Mouse (Mus musculus) liver, embryonic 12.5 days (tissue): ENCODE results near the gene Gtf3c6. TPM values are rescaled to one million over a fixed set of nuclear protein-coding genes. Genes with fewer than 3 reads are reported as not detected.
A peak's percentile ranks its signal among the peaks of the same experiment; 100 is the strongest.
"Not testable (repeated sequence)": the region's sequence is repeated elsewhere in the genome, so short reads cannot be mapped to it uniquely, and the experiment has no call there.

ENCODE experiments used
- ATAC-seq: fragments of 200-750 bp; cut with Nextera tagmentation; 2 replicates; pipeline ENCODE4 v1.8.0; 2017; ENCODE audit warnings: moderate number of reproducible peaks, mild to moderate bottlenecking, moderate library complexity
- H3K27ac ChIP-seq: fragments of 300-500 bp; sonication (generic); 2 replicates; pipeline ENCODE4 v1.5.1; 2016; ENCODE audit warnings: mild to moderate bottlenecking
- H3K27me3 ChIP-seq: fragments of 300-500 bp; sonication (generic); replicated peaks from 2 replicates; pipeline ENCODE4 v1.6.1; 2016; ENCODE audit warnings: mild to moderate bottlenecking, moderate library complexity
- H3K36me3 ChIP-seq: fragments of 300-500 bp; sonication (generic); 2 replicates; pipeline ENCODE4 v1.6.1; 2016; ENCODE audit warnings: mild to moderate bottlenecking, moderate library complexity
- H3K4me1 ChIP-seq: fragments of 300-500 bp; sonication (generic); 2 replicates; pipeline ENCODE4 v1.6.1; 2016
- H3K4me2 ChIP-seq: fragments of 300-500 bp; sonication (generic); 2 replicates; pipeline ENCODE4 v1.6.1; 2016; ENCODE audit warnings: mild to moderate bottlenecking, moderate library complexity
- H3K4me3 ChIP-seq: fragments of 300-500 bp; sonication (generic); 2 replicates; pipeline ENCODE4 v1.5.1; 2016; ENCODE audit warnings: mild to moderate bottlenecking, moderate library complexity
- H3K9ac ChIP-seq: fragments of 300-500 bp; sonication (generic); 2 replicates; pipeline ENCODE4 v1.6.1; 2016; ENCODE audit warnings: mild to moderate bottlenecking, moderate library complexity
- H3K9me3 ChIP-seq: fragments of 300-500 bp; sonication (generic); replicated peaks from 2 replicates; pipeline ENCODE4 v1.6.1; 2016; ENCODE audit warnings: mild to moderate bottlenecking, moderate library complexity
- WGBS: fragments of 180-500 bp; shearing (Covaris S2); methylation state at CpG from one replicate; pipeline ENCODE4 v1.1.7; 2016; ENCODE audit not compliant: insufficient replicate concordance; 5-methylcytosine and 5-hydroxymethylcytosine counted together
- polyA plus RNA-seq: library from polyadenylated mRNA; unstranded; fragments of >200 nt; fragmentation: Nextera tagmentation; extraction: Ambion mirVana; gene quantifications from 2 replicates; pipeline ENCODE4 v1.2.1, GENCODE M21; 2016

Gtf3c6 gene
- 58.3 and 62.7 TPM in 2 replicates for polyA plus RNA-seq

DNA sequence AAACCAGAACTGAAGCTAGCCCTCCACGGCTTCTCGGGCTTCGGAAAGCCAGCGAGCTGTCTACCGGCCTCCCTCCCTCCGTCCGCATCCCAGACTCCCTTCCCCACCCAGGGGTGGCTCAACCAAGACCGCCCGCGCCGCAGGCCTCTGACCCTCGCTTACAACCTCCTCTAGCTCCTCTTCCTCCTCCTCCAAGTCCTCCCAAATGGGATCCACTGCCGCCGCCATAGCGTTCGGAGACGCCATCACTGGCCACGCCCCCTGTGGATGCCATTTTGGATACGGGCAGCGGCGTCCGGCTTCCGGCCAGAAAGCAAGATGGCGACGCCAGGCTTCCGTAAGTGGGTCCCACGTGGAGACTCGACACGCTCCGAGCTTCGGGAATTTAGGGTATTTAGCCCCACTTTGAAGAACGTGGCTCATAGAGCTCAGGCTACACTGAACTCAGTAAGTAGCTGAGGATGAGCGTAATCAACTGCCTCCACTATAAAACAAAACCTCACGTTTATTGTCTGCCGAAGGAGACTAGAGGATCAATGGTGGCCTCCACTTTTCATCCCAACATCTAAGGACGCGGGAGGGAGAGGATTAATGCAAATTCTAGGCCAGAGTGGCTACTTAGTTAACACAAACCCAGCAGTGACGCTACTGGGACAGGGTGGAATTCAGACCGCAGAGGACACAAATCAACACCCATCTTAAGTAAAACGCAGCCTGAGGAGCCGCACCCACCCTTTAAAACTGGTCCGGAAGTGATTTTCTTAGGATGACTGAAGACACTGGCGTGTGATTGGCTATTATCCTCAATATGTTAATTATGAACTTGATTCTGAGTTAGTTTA, at the start of gene Gtf3c6:
Gtf3c6 (minus strand) TSS at position 695 of the 842 bp plus-strand sequence.
- H3K9ac ChIP-seq, result peak within 1 kb of the TSS; percentile 85
- no peaks in the 10 kb centered on the region for H3K9me3 ChIP-seq
- H3K4me2 ChIP-seq, result peak within 1 kb of the TSS; percentile 88
- H3K36me3 ChIP-seq, result peaks cover 26% of the 10 kb centered on the region
- WGBS, result under 1% methylated on average over 43 of the region's 43 CpGs
- H3K27ac ChIP-seq, result peak within 1 kb of the TSS; percentile 94
- ATAC-seq, result peak; percentile 53
- H3K27me3 ChIP-seq, result no peaks in the 10 kb centered on the region
- H3K4me1 ChIP-seq, result peaks cover 31% of the 10 kb centered on the region
- peak within 1 kb of the TSS; percentile 86 for H3K4me3 ChIP-seq

DNA sequence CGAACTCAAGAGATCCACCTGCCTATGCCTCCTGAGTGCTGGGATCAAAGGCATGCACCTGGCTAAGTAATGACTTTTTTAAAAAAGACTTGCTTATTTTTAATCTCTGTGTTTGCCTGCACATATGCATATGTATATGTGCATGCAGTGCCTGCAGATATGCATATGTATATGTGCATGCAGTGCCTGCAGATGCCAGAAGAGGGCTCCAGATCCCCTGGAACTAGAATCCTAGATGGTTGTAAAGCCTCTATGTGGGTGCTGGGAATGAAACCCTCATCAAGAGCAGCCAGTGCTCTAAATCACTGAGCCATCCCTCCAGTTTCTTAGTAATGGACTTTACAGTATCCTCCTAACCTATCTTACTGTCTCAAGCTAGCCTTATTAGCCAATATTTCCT, 48.1 kb upstream of the Gtf3c6 start:
- no peak overlapping the region for H3K4me2 ChIP-seq
- H3K36me3 ChIP-seq, result no peaks in the 10 kb centered on the region
- H3K4me1 ChIP-seq, result peaks cover 19% of the 10 kb centered on the region
- peaks cover 11% of the 10 kb centered on the region for H3K9me3 ChIP-seq
- H3K4me3 ChIP-seq, result no peak overlapping the region
- no peak overlapping the region for H3K27ac ChIP-seq
- ATAC-seq, result no peak
- H3K27me3 ChIP-seq, result no peaks in the 10 kb centered on the region
- 84% methylated on average over 1 of the region's 1 CpGs for WGBS
- no peak overlapping the region for H3K9ac ChIP-seq

DNA sequence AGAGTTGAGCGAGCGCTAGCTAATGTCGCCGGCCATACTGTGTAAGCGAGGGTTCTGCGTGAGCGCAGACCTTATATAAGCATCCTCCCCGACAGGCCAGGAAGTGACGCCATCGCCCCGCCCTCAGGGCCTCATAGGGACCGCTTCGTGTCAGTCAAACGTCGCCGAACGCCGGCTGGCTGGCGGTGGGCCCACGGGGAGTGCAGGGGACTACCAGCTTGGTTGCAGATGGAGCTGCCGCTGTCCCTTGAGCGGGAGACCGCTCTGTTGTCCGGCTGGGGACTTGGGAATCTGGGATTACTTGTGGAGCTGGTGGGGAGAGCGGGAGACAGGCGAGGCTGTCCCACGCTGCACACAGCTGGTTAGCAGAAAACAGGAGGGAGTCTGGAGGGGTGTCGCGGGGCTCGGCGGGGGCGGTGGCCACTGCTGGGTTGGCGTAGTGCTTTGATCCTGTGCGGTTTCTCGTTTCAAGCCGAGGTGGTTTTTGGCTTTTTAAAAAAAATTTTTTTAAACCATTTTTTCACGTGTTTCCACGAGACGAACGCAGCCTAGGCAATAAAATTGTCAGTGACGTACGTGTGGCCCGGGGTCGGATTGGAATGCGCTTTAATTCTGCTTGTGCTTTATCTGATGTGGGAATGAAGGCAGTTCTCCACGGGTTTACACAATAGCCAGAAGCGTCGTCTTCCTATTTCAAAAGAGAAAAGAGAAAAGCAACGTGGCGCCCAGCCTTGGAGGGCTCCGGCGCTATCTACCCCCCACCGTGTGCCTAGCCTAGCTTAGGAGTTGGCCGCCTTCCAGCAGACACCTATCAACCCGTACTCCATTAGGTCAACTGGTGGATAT, 44.5 kb upstream of the Gtf3c6 start, which contains the start of gene Amd1:
Amd1 (minus strand) TSS at position 47 of the 846 bp plus-strand sequence.
- H3K4me1 ChIP-seq, result peaks cover 34% of the 10 kb centered on the region
- ATAC-seq, result peak; percentile 91
- peaks cover 11% of the 10 kb centered on the region for H3K9me3 ChIP-seq
- H3K4me3 ChIP-seq, result peak within 1 kb of the TSS; percentile 91
- no peaks in the 10 kb centered on the region for H3K27me3 ChIP-seq
- peaks cover 22% of the 10 kb centered on the region for H3K36me3 ChIP-seq
- H3K27ac ChIP-seq, result peak within 1 kb of the TSS; percentile 96
- under 1% methylated on average over 55 of the region's 55 CpGs for WGBS
- peak within 1 kb of the TSS; percentile 99 for H3K9ac ChIP-seq
- peak within 1 kb of the TSS; percentile 93 for H3K4me2 ChIP-seq

DNA sequence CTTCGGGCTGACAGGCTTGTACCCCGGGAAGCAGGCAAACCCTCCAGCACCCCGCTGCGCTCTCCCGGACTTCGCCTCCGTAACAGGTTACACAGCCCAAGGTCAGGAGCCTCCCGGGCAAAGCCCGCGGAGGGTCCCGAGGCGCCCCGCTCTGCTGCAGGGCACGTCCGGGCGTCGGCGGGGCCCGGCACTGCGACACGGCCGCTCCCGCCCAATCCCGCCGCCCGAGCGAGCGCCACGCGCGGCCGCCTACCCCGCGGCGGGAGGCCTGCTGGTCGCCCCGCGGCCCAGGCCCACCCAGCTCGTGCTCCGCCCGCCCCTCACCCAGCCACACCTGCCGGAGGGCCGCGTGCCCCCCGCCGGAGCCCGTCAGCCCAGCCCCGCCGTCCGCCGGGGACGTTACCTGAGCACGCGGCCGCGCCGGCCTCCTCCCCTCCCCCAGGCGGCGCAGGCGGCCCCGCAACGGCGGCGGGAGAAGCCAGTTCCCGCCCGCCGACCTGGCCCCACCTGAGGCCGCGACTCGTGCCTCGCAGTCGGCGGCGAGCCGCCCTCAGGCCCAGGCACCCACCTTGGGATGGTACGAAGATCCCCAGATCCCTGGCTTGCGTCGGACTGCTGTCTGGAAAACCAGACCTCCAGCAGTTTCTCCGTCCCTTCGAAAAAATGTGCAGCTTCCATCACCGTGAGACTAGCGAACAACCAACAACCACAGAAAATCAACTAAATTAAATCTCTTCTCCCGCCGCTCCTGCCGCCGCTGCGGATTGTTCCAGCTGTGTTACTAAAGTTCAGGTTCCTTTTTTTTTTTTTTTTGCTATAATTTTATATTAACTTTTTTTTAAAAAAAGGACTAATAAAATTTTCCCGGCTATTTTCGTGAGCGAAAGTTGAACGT, 43.5 kb upstream of the Gtf3c6 start:
- Histone ChIP-seq H3K27ac (peak overlapping the region; percentile 96), H3K36me3 (peaks cover 26% of the 10 kb centered on the region), H3K4me3 (peak overlapping the region; percentile 91), H3K9ac (peak overlapping the region; percentile 99), H3K4me2 (peak overlapping the region; percentile 93), H3K4me1 (peaks cover 43% of the 10 kb centered on the region)
- not testable (repeated sequence) for H3K9me3 ChIP-seq, H3K27me3 ChIP-seq
- ATAC-seq, result peak; percentile 41
- WGBS, result under 1% methylated on average over 79 of the region's 91 CpGs

DNA sequence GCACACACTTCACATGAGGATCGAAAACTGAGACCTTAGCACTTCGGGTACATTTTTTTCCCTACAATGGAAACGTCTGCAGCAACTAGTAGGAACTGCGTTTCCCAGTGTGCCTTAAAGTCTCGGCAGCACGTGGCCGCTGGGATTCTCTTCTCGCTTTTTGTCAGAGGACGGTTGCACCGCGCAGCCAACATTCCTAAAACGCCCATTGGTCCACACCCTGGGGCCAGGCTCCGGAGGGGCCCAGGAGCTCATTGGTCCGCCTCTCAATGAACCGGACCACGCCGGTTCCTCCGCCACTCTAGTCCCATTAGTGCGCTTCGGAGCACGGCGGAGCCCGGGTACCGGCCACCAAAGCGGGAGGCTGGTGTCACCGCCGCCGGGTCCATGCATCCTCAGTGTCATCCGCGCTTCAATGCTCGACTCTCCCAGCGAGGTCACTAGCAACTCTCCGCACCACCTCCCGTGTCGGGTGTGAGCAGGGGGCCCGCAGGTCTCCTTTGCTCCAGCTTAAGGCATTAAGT, 42.8 kb upstream of the Gtf3c6 start:
- peak; percentile 84 for ATAC-seq
- H3K4me1 ChIP-seq, result peaks cover 50% of the 10 kb centered on the region
- H3K9me3 ChIP-seq, result no peaks in the 10 kb centered on the region
- H3K27me3 ChIP-seq, result no peaks in the 10 kb centered on the region
- H3K9ac ChIP-seq, result peak overlapping the region; percentile 99
- 1% methylated on average over 36 of the region's 36 CpGs for WGBS
- peaks cover 33% of the 10 kb centered on the region for H3K36me3 ChIP-seq
- peak overlapping the region; percentile 93 for H3K4me2 ChIP-seq
- H3K4me3 ChIP-seq, result peak overlapping the region; percentile 91
- H3K27ac ChIP-seq, result peak overlapping the region; percentile 96

DNA sequence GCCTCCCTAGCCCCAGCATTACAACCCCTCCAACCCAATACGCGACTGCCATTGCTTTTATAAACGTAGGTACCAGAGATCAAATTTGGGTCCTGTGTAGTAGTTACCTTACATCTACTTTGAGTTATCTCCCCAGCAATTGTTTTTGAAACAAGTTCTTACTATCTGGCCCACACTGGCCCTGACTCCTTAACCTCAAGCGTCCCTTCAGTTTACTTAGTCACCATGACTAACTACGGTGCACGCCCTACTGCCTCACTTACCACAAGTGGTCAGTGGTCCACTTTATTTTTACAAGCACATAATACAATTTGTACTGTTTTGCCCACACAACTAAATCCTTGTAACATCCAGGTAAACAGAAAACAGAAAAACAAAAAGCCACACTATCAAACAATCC, 34.7 kb upstream of the Gtf3c6 start:
- Histone ChIP-seq H3K4me3 (no peak overlapping the region), H3K9ac (no peak overlapping the region), H3K27ac (0 out of 2 replicates have a peak overlapping the region, but pooled peaks have one; percentile 22), H3K9me3 (no peaks in the 10 kb centered on the region), H3K27me3 (no peaks in the 10 kb centered on the region), H3K36me3 (peaks cover 81% of the 10 kb centered on the region), H3K4me2 (no peak overlapping the region), H3K4me1 (peaks cover 49% of the 10 kb centered on the region)
- ATAC-seq, result peak; percentile 64
- 82% methylated on average over 6 of the region's 6 CpGs for WGBS

DNA sequence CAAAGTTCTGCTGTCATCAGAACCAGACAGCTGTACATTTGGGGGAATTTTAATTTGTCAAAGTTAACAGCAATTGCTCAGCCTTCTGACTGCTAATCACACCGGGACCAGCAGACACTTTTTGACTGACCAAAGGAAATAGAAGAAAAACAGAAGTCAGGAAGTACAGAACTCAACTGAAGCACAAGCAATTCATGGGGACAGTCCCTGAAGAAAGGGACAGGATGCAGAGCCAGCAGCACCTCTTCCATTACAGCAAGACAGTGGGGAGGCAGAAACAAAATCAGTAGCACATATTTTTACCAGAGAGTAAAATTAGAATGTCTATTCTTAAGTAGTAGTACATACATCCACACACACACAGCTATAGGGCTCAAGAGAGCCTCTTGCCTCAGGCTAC, 28.9 kb upstream of the Gtf3c6 start:
- Histone ChIP-seq H3K27me3 (no peaks in the 10 kb centered on the region), H3K4me2 (no peak overlapping the region), H3K9me3 (no peaks in the 10 kb centered on the region), H3K36me3 (peaks cover 62% of the 10 kb centered on the region), H3K4me1 (no peaks in the 10 kb centered on the region), H3K4me3 (no peak overlapping the region), H3K9ac (no peak overlapping the region), H3K27ac (no peak overlapping the region)
- 56% methylated on average over 1 of the region's 1 CpGs for WGBS
- no peak for ATAC-seq

DNA sequence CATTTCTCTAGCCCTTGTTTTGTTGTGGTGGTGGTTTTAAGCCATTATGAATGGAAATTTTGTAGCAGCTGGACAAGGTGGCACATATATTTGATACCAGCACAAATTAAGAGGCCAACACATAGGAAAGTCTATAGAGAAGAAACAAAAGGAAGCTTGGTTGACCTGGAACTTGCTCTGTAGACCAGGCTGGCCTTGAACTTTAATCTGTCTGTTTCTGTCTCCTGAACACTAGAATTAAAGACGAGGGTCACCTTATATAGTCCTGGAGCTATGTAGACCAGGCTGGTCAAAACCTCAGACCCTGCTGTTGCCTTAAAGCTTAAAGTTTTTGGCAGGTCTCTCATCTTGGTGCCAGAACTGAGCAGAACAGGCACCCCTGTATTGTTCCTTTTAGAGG, 27.7 kb upstream of the Gtf3c6 start:
- Histone ChIP-seq H3K9ac (no peak overlapping the region), H3K4me2 (no peak overlapping the region), H3K27ac (no peak overlapping the region), H3K9me3 (no peaks in the 10 kb centered on the region), H3K36me3 (peaks cover 50% of the 10 kb centered on the region), H3K4me1 (no peaks in the 10 kb centered on the region), H3K27me3 (no peaks in the 10 kb centered on the region), H3K4me3 (no peak overlapping the region)
- 65% methylated on average over 1 of the region's 1 CpGs for WGBS
- no peak for ATAC-seq

DNA sequence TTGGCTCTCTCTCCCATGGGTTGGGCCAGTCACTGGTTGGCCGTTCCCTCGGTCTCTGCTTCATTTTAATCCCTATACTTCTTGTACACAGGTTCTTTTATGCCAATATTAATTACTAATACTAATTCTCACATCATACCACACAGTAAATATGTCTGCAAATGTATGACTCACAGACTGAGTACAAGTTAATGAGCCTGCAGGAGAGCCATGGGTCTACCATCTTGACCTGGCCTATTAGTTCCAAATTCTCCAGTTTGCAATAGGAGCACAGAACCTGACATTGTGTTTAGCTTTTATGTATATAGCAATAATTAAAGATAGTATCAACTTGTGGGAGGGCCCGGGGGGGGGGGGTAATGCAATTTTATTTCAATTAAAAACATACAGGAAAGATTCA, 27.1 kb upstream of the Gtf3c6 start:
- H3K36me3 ChIP-seq, result peaks cover 44% of the 10 kb centered on the region
- ATAC-seq, result no peak
- H3K9me3 ChIP-seq, result no peaks in the 10 kb centered on the region
- WGBS, result 67% methylated on average over 3 of the region's 3 CpGs
- H3K9ac ChIP-seq, result no peak overlapping the region
- H3K4me1 ChIP-seq, result peaks cover under 1% of the 10 kb centered on the region; the same call in 1 of the 2 replicates
- H3K27ac ChIP-seq, result no peak overlapping the region
- H3K27me3 ChIP-seq, result no peaks in the 10 kb centered on the region
- H3K4me2 ChIP-seq, result no peak overlapping the region
- no peak overlapping the region for H3K4me3 ChIP-seq

DNA sequence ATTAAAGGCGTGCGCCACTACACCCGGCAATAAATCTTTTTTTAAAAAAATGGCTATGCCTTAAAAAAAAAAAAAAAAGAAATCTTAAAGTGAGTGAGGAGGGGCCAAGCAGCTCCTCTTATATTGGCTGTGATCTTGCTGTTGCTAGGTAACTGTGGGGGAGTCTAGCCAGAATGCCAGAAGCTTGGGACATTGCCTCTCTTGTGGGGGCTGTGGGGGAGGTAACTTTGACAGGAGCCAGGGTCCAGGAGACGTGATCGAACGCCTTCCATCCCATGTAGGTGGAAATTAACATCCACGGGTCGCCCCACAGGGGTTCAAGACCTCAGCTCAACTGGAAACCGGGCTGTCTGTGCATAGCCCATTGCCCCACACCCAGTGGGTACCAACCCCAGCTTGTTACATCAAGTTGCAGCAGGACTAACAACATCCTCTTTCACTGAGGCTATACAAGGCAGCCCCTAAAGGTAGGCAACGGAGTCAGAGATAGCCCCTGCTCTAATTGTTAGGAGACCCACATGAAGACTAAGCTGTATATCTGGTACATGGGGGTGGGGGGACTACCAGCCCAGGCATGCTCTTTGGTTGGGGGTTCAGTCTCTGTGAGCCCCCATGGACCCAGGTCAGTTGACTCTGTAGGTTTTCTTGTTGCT, 26.4 kb upstream of the Gtf3c6 start:
- Histone ChIP-seq H3K4me1 (peaks cover 7% of the 10 kb centered on the region), H3K9me3 (no peaks in the 10 kb centered on the region), H3K27ac (no peak overlapping the region), H3K36me3 (peaks cover 37% of the 10 kb centered on the region), H3K4me3 (no peak overlapping the region), H3K27me3 (no peaks in the 10 kb centered on the region), H3K9ac (no peak overlapping the region), H3K4me2 (no peak overlapping the region)
- 68% methylated on average over 10 of the region's 10 CpGs for WGBS
- 0 out of 2 replicates have a peak, but pooled peaks have one; percentile 35 for ATAC-seq

DNA sequence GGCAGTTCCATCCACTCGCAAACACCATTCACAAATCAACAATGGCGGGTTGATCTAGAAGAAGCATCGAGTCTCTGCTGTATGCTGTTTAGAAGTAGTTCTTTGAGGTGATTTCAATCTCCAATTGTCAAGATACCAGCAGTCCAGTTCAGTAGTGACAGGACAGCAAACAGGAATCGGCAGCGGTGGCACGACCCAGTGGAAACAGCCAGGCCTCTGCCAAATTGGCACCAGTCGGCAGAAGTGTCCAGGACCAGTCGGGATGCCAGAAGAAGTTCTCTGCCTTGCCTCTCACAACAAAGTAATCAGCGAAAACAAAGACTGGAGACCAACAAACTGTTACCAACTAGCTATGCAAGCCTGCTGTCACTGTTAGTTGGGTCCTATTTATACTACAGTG, 25.7 kb upstream of the Gtf3c6 start:
- no peak for ATAC-seq
- WGBS, result 83% methylated on average over 9 of the region's 9 CpGs

More for the DNA sequence above, 25.7 kb upstream of the Gtf3c6 start:
- Histone ChIP-seq H3K4me1 (peaks cover 14% of the 10 kb centered on the region), H3K9ac (no peak overlapping the region), H3K4me3 (no peak overlapping the region), H3K9me3 (no peaks in the 10 kb centered on the region), H3K4me2 (no peak overlapping the region), H3K27me3 (no peaks in the 10 kb centered on the region), H3K27ac (no peak overlapping the region), H3K36me3 (peaks cover 35% of the 10 kb centered on the region)
